Mouse (Mus musculus): Measurements from ENCODE around the gene Arhgap24. TPM values are rescaled to one million over a fixed set of nuclear protein-coding genes. Genes with fewer than 3 reads are reported as not detected.

The Arhgap24 gene
- polyA plus RNA-seq, 1 experiment from 2014 or later, result 25.4 TPM

DNA sequence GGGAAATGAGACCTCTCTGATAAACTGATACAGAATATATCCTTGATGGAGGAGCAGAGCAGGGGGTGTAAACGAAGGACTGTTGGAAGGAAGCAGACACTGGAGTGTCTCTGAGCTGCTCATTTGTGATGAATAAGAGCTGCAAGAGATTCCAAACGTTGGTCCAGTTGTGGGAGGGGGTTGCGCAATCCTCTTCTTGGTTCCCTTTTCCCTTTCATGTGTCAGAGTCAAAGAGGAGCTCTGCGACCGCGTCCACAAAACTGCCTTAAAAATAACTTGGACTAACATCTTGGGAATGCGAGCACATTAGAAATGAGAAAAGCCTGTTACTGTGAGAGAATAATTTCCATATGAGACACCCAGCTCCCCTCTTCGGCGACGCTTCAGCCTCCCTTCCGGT lies 312.3 kb downstream of the Arhgap24 start:
- no peak for DNase-seq (ENCODE audit: low spot score)
- Histone ChIP-seq H3K4me3 (ENCODE audit: low read depth, low read length) (no peak overlapping the region), H3K9ac (ENCODE audit: low read depth, low read length) (no peak overlapping the region), H3K27ac (replicated peaks; ENCODE audit: low read depth, low read length) (peak overlapping the region; percentile 48), H3K4me1 (ENCODE audit: control insufficient read depth, insufficient read depth, low read length) (peaks cover 11% of the 10 kb centered on the region), H3K9me3 (ENCODE audit: control insufficient read depth, low read length) (no peaks in the 10 kb centered on the region), H3K27me3 (replicated peaks; ENCODE audit: control insufficient read depth, insufficient read depth, low read length) (no peaks in the 10 kb centered on the region), H3K4me2 (ENCODE audit: low read depth, low read length) (no peak overlapping the region), H3K36me3 (ENCODE audit: control insufficient read depth, insufficient read depth, low read length) (no peaks in the 10 kb centered on the region)
- no peak for ATAC-seq (ENCODE audit: low read depth)
- WGBS, result 68% methylated on average over 11 of the region's 11 CpGs

- Histone ChIP-seq H3K9ac (ENCODE audit: low read depth, low read length) (no peak overlapping the region), H3K27ac (replicated peaks; ENCODE audit: low read depth, low read length) (no peak overlapping the region), H3K4me3 (ENCODE audit: low read depth, low read length) (no peak overlapping the region), H3K9me3 (ENCODE audit: control insufficient read depth, low read length) (no peaks in the 10 kb centered on the region), H3K4me2 (ENCODE audit: low read depth, low read length) (no peak overlapping the region), H3K27me3 (replicated peaks; ENCODE audit: control insufficient read depth, insufficient read depth, low read length) (no peaks in the 10 kb centered on the region), H3K4me1 (ENCODE audit: control insufficient read depth, insufficient read depth, low read length) (no peaks in the 10 kb centered on the region), H3K36me3 (ENCODE audit: control insufficient read depth, insufficient read depth, low read length) (no peaks in the 10 kb centered on the region)
- ATAC-seq (ENCODE audit: low read depth) (no peak), DNase-seq (ENCODE audit: low spot score) (no peak)
- WGBS, result 83% methylated on average over 3 of the region's 3 CpGs
These were observed 320.3 kb downstream of the Arhgap24 start for GRCm38 (mm10) chr5:102801469-102801868.

- H3K4me1 ChIP-seq (ENCODE audit: control insufficient read depth, insufficient read depth, low read length), result no peaks in the 10 kb centered on the region
- H3K4me2 ChIP-seq (ENCODE audit: low read depth, low read length), result no peak overlapping the region
- no peaks in the 10 kb centered on the region for H3K27me3 ChIP-seq (replicated peaks; ENCODE audit: control insufficient read depth, insufficient read depth, low read length)
- WGBS, result 82% methylated on average over 6 of the region's 6 CpGs
- no peaks in the 10 kb centered on the region for H3K36me3 ChIP-seq (ENCODE audit: control insufficient read depth, insufficient read depth, low read length)
- H3K4me3 ChIP-seq (ENCODE audit: low read depth, low read length), result no peak overlapping the region
- H3K9ac ChIP-seq (ENCODE audit: low read depth, low read length), result no peak overlapping the region
- no peak for DNase-seq (ENCODE audit: low spot score)
- no peak overlapping the region for H3K27ac ChIP-seq (replicated peaks; ENCODE audit: low read depth, low read length)
- no peak for ATAC-seq (ENCODE audit: low read depth)
- H3K9me3 ChIP-seq (ENCODE audit: control insufficient read depth, low read length), result no peaks in the 10 kb centered on the region
These were observed 321.6 kb downstream of the Arhgap24 start for GRCm38 (mm10) chr5:102802833-102803232.

DNA sequence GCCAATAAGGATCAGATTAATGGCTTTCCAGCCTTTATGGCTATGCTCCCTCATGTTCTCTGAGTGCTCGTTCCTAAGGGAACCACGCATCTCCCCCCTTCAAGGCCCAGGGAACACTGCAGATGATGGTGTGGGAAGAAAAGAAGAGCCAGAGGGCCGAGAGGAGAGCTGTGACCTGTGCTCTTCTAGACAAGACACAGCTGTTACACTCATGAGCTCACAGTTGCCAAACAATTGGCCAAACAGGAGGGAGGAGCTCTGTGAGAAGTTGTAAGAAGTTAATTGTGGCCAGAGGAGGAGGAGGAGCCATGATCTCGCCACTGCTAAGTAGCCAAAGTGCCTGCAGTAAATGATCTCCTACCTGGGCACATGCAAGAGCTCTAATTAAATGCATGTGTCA lies 322.5 kb downstream of the Arhgap24 start:
- WGBS, result 44% methylated on average over 4 of the region's 4 CpGs
- Histone ChIP-seq H3K27me3 (replicated peaks; ENCODE audit: control insufficient read depth, insufficient read depth, low read length) (no peaks in the 10 kb centered on the region), H3K9me3 (ENCODE audit: control insufficient read depth, low read length) (no peaks in the 10 kb centered on the region), H3K4me2 (ENCODE audit: low read depth, low read length) (no peak overlapping the region), H3K4me1 (ENCODE audit: control insufficient read depth, insufficient read depth, low read length) (no peaks in the 10 kb centered on the region), H3K36me3 (ENCODE audit: control insufficient read depth, insufficient read depth, low read length) (no peaks in the 10 kb centered on the region), H3K9ac (ENCODE audit: low read depth, low read length) (no peak overlapping the region), H3K4me3 (ENCODE audit: low read depth, low read length) (no peak overlapping the region), H3K27ac (replicated peaks; ENCODE audit: low read depth, low read length) (no peak overlapping the region)
- ATAC-seq (ENCODE audit: low read depth) (no peak), DNase-seq (ENCODE audit: low spot score) (no peak)

- ATAC-seq (ENCODE audit: low read depth) (peak; percentile 33; the same call in 1 of the 2 replicates), DNase-seq (ENCODE audit: low spot score) (no peak)
- Histone ChIP-seq H3K4me1 (ENCODE audit: control insufficient read depth, insufficient read depth, low read length) (no peaks in the 10 kb centered on the region), H3K4me3 (ENCODE audit: low read depth, low read length) (no peak overlapping the region), H3K36me3 (ENCODE audit: control insufficient read depth, insufficient read depth, low read length) (no peaks in the 10 kb centered on the region), H3K9me3 (ENCODE audit: control insufficient read depth, low read length) (no peaks in the 10 kb centered on the region), H3K4me2 (ENCODE audit: low read depth, low read length) (no peak overlapping the region), H3K9ac (ENCODE audit: low read depth, low read length) (no peak overlapping the region), H3K27me3 (replicated peaks; ENCODE audit: control insufficient read depth, insufficient read depth, low read length) (no peaks in the 10 kb centered on the region), H3K27ac (replicated peaks; ENCODE audit: low read depth, low read length) (no peak overlapping the region)
These were observed 326.3 kb downstream of the Arhgap24 start for GRCm38 (mm10) chr5:102807518-102807917.

- no peak for ATAC-seq (ENCODE audit: low read depth)
- Histone ChIP-seq H3K36me3 (ENCODE audit: control insufficient read depth, insufficient read depth, low read length) (no peaks in the 10 kb centered on the region), H3K4me2 (ENCODE audit: low read depth, low read length) (no peak overlapping the region), H3K9ac (ENCODE audit: low read depth, low read length) (no peak overlapping the region), H3K27me3 (replicated peaks; ENCODE audit: control insufficient read depth, insufficient read depth, low read length) (no peaks in the 10 kb centered on the region), H3K27ac (replicated peaks; ENCODE audit: low read depth, low read length) (no peak overlapping the region), H3K4me1 (ENCODE audit: control insufficient read depth, insufficient read depth, low read length) (no peaks in the 10 kb centered on the region), H3K4me3 (ENCODE audit: low read depth, low read length) (no peak overlapping the region), H3K9me3 (ENCODE audit: control insufficient read depth, low read length) (no peaks in the 10 kb centered on the region)
- 88% methylated on average over 7 of the region's 7 CpGs for WGBS
- no peak for DNase-seq (ENCODE audit: low spot score)
These were observed 329.3 kb downstream of the Arhgap24 start for GRCm38 (mm10) chr5:102810366-102810957.

- no peak overlapping the region for H3K4me2 ChIP-seq (ENCODE audit: low read depth, low read length)
- no peak overlapping the region for H3K27ac ChIP-seq (replicated peaks; ENCODE audit: low read depth, low read length)
- DNase-seq (ENCODE audit: low spot score), result no peak
- H3K9ac ChIP-seq (ENCODE audit: low read depth, low read length), result no peak overlapping the region
- H3K4me3 ChIP-seq (ENCODE audit: low read depth, low read length), result no peak overlapping the region
- no peaks in the 10 kb centered on the region for H3K9me3 ChIP-seq (ENCODE audit: control insufficient read depth, low read length)
- no peaks in the 10 kb centered on the region for H3K27me3 ChIP-seq (replicated peaks; ENCODE audit: control insufficient read depth, insufficient read depth, low read length)
- no peak for ATAC-seq (ENCODE audit: low read depth)
- 78% methylated on average over 3 of the region's 3 CpGs for WGBS
- no peaks in the 10 kb centered on the region for H3K4me1 ChIP-seq (ENCODE audit: control insufficient read depth, insufficient read depth, low read length)
- no peaks in the 10 kb centered on the region for H3K36me3 ChIP-seq (ENCODE audit: control insufficient read depth, insufficient read depth, low read length)
These were observed 332.1 kb downstream of the Arhgap24 start for GRCm38 (mm10) chr5:102813271-102813670.

- no peak overlapping the region for H3K27ac ChIP-seq (replicated peaks; ENCODE audit: low read depth, low read length)
- WGBS, result 83% methylated on average over 7 of the region's 7 CpGs
- no peak for ATAC-seq (ENCODE audit: low read depth)
- DNase-seq (ENCODE audit: low spot score), result no peak
- no peaks in the 10 kb centered on the region for H3K4me1 ChIP-seq (ENCODE audit: control insufficient read depth, insufficient read depth, low read length)
- no peak overlapping the region for H3K9ac ChIP-seq (ENCODE audit: low read depth, low read length)
- no peaks in the 10 kb centered on the region for H3K9me3 ChIP-seq (ENCODE audit: control insufficient read depth, low read length)
- H3K27me3 ChIP-seq (replicated peaks; ENCODE audit: control insufficient read depth, insufficient read depth, low read length), result no peaks in the 10 kb centered on the region
- H3K4me3 ChIP-seq (ENCODE audit: low read depth, low read length), result no peak overlapping the region
- H3K4me2 ChIP-seq (ENCODE audit: low read depth, low read length), result no peak overlapping the region
- H3K36me3 ChIP-seq (ENCODE audit: control insufficient read depth, insufficient read depth, low read length), result no peaks in the 10 kb centered on the region
These were observed 336.4 kb downstream of the Arhgap24 start for GRCm38 (mm10) chr5:102817641-102818040.

- ATAC-seq (ENCODE audit: low read depth), result peak; percentile 68
- Histone ChIP-seq H3K9ac (ENCODE audit: low read depth, low read length) (no peak overlapping the region), H3K27me3 (replicated peaks; ENCODE audit: control insufficient read depth, insufficient read depth, low read length) (no peaks in the 10 kb centered on the region), H3K9me3 (ENCODE audit: control insufficient read depth, low read length) (no peaks in the 10 kb centered on the region), H3K36me3 (ENCODE audit: control insufficient read depth, insufficient read depth, low read length) (no peaks in the 10 kb centered on the region), H3K27ac (replicated peaks; ENCODE audit: low read depth, low read length) (no peak overlapping the region), H3K4me2 (ENCODE audit: low read depth, low read length) (no peak overlapping the region), H3K4me3 (ENCODE audit: low read depth, low read length) (no peak overlapping the region), H3K4me1 (ENCODE audit: control insufficient read depth, insufficient read depth, low read length) (no peaks in the 10 kb centered on the region)
- DNase-seq (ENCODE audit: low spot score), result peak; percentile 62
- WGBS, result 69% methylated on average over 8 of the region's 8 CpGs
These were observed 344.3 kb downstream of the Arhgap24 start for GRCm38 (mm10) chr5:102825538-102825937.

Measured in embryonic facial prominence, embryonic 14.5 days (tissue).